Mouse (Mus musculus) CH12.LX (cell line): ENCODE results near the gene Evc2. TPM values are rescaled to one million over a fixed set of nuclear protein-coding genes. Genes with fewer than 3 reads are reported as not detected.

Experiments
- DNase-seq: peaks from one replicate; pipeline ENCODE4 v3.0.0-alpha.2; 2013; ENCODE audit errors: extremely low read depth
- H3K27ac ChIP-seq: 2 replicates; pipeline ENCODE4 v1.5.1; 2012; ENCODE audit warnings: low read depth, mild to moderate bottlenecking, control low read depth, moderate library complexity; ENCODE audit not compliant: insufficient read depth
- H3K27me3 ChIP-seq: replicated peaks from 2 replicates; pipeline ENCODE3; 2012; ENCODE audit warnings: inconsistent platforms
- H3K36me3 ChIP-seq, 2 experiments: replicated peaks in 1 of 2; 2 replicates each; pipeline versions ENCODE3 to v1.6.1; 2012; ENCODE audit warnings: inconsistent platforms in 1 of 2, low read length in 1 of 2, mild to moderate bottlenecking in 1 of 2, mixed read lengths in 1 of 2, moderate library complexity in 1 of 2; ENCODE audit not compliant: control insufficient read depth in 1 of 2, insufficient read depth in 1 of 2
- H3K4me1 ChIP-seq, 2 experiments: 2 replicates each; pipeline ENCODE4 v1.6.1; 2012; ENCODE audit warnings: inconsistent platforms in 1 of 2, moderate library complexity in 1 of 2; ENCODE audit not compliant: insufficient read depth in 2 of 2, control insufficient read depth in 1 of 2
- H3K4me2 ChIP-seq: 2 replicates; pipeline ENCODE4 v1.6.1; 2012; ENCODE audit warnings: low read depth, mild to moderate bottlenecking, control low read depth; ENCODE audit not compliant: poor library complexity, insufficient read depth, severe bottlenecking
- H3K4me3 ChIP-seq, 3 experiments: fragments of 150-350 bp in 1 of 3; sonication (generic) in 1 of 3; replicated peaks in 1 of 3; 2 replicates each; pipeline versions ENCODE3 to v1.5.1; 2011 to 2012; ENCODE audit warnings: low read depth in 2 of 3, low read length in 2 of 3, mild to moderate bottlenecking in 2 of 3, moderate library complexity in 2 of 3, control low read depth in 1 of 3, improper control_type of control experiment in 1 of 3, inconsistent platforms in 1 of 3, mixed read lengths in 1 of 3; ENCODE audit not compliant: poor library complexity in 1 of 3
- H3K79me2 ChIP-seq: replicated peaks from 2 replicates; pipeline ENCODE4 v1.6.1; 2012; ENCODE audit warnings: mild to moderate bottlenecking, moderate library complexity; ENCODE audit not compliant: control insufficient read depth, poor library complexity, insufficient read depth, severe bottlenecking; ENCODE audit errors: extremely low read depth
- H3K9ac ChIP-seq: 2 replicates; pipeline ENCODE4 v1.6.1; 2012; ENCODE audit warnings: low read depth, mild to moderate bottlenecking, control low read depth, moderate library complexity; ENCODE audit not compliant: insufficient read depth
- H3K9me3 ChIP-seq: replicated peaks from 2 replicates; pipeline ENCODE3; 2012; ENCODE audit warnings: low read length, inconsistent platforms, mixed read lengths
- BHLHE40 ChIP-seq: IDR thresholded peaks from 2 replicates; pipeline ENCODE4 v1.6.1; 2011; ENCODE audit warnings: mild to moderate bottlenecking, low read depth, low read length, improper control_type of control experiment
- CHD2 ChIP-seq: IDR thresholded peaks from 2 replicates; pipeline ENCODE4 v1.6.1; 2011; ENCODE audit warnings: low read length, improper control_type of control experiment
- CTCF ChIP-seq, 2 experiments: IDR thresholded peaks in 1 of 2; conservative IDR thresholded peaks in 1 of 2; 2 replicates each; pipeline ENCODE4 v1.5.1; 2011 to 2012; ENCODE audit warnings: low read depth in 2 of 2, low read length in 2 of 2, improper control_type of control experiment in 1 of 2, inconsistent platforms in 1 of 2, mild to moderate bottlenecking in 1 of 2, moderate library complexity in 1 of 2
- E2F4 ChIP-seq: IDR thresholded peaks from 2 replicates; pipeline ENCODE4 v1.6.1; 2011; ENCODE audit warnings: low read depth, low read length, improper control_type of control experiment; ENCODE audit not compliant: insufficient replicate concordance
- ELF1 ChIP-seq: IDR thresholded peaks from 2 replicates; pipeline ENCODE4 v1.6.1; 2014; ENCODE audit warnings: low read depth, mild to moderate bottlenecking, inconsistent platforms, low read length, improper control_type of control experiment
- EP300 ChIP-seq: IDR thresholded peaks from 2 replicates; pipeline ENCODE4 v1.6.1; 2011; ENCODE audit warnings: low read length, improper control_type of control experiment
- ETS1 ChIP-seq: conservative IDR thresholded peaks from 2 replicates; pipeline ENCODE4 v1.6.1; 2012; ENCODE audit warnings: low read depth, mild to moderate bottlenecking, inconsistent platforms, low read length, improper control_type of control experiment, moderate library complexity
- GABPA ChIP-seq: IDR thresholded peaks from 2 replicates; pipeline ENCODE4 v1.6.1; 2012; ENCODE audit warnings: low read depth, low read length, improper control_type of control experiment, inconsistent platforms; ENCODE audit not compliant: insufficient replicate concordance
- JUN ChIP-seq: IDR thresholded peaks from 2 replicates; pipeline ENCODE4 v1.6.1; 2011; ENCODE audit warnings: low read depth, mild to moderate bottlenecking, low read length, improper control_type of control experiment, moderate library complexity; ENCODE audit not compliant: insufficient read depth
- KAT2A ChIP-seq: IDR thresholded peaks from 2 replicates; pipeline ENCODE4 v1.6.1; 2012; ENCODE audit warnings: low read length, improper control_type of control experiment, inconsistent platforms; ENCODE audit not compliant: insufficient replicate concordance
- MAFK ChIP-seq: IDR thresholded peaks from 2 replicates; pipeline ENCODE4 v1.6.1; 2011; ENCODE audit warnings: low read length, improper control_type of control experiment; ENCODE audit not compliant: insufficient replicate concordance
- MAZ ChIP-seq: IDR thresholded peaks from 2 replicates; pipeline ENCODE4 v1.6.1; 2012; ENCODE audit warnings: low read depth, mild to moderate bottlenecking, inconsistent platforms, low read length, improper control_type of control experiment, moderate library complexity
- MXI1 ChIP-seq: IDR thresholded peaks from 2 replicates; pipeline ENCODE4 v1.6.1; 2011; ENCODE audit warnings: mild to moderate bottlenecking, low read depth, low read length, improper control_type of control experiment
- MYC ChIP-seq: IDR thresholded peaks from 2 replicates; pipeline ENCODE4 v1.6.1; 2011; ENCODE audit warnings: low read depth, mild to moderate bottlenecking, improper control_type of control experiment, low read length
- NELFE ChIP-seq: IDR thresholded peaks from 2 replicates; pipeline ENCODE4 v1.6.1; 2011; ENCODE audit warnings: low read depth, low read length, improper control_type of control experiment
- PAX5 ChIP-seq: IDR thresholded peaks from 2 replicates; pipeline ENCODE4 v1.6.1; 2012; ENCODE audit warnings: low read length, inconsistent platforms, mixed read lengths
- POLR2A ChIP-seq: IDR thresholded peaks from 2 replicates; pipeline ENCODE4 v1.6.1; 2011; ENCODE audit warnings: low read depth, mild to moderate bottlenecking, improper control_type of control experiment, low read length
- POLR2AphosphoS2 ChIP-seq: IDR thresholded peaks from 2 replicates; pipeline ENCODE4 v1.6.1; 2011; ENCODE audit warnings: low read depth, low read length, improper control_type of control experiment
- SIN3A ChIP-seq: IDR thresholded peaks from 2 replicates; pipeline ENCODE4 v1.6.1; 2012; ENCODE audit warnings: low read length, improper control_type of control experiment, inconsistent platforms
- TBP ChIP-seq: conservative IDR thresholded peaks from 2 replicates; pipeline ENCODE4 v1.6.1; 2011; ENCODE audit warnings: low read depth, low read length, improper control_type of control experiment
- UBTF ChIP-seq: IDR thresholded peaks from 2 replicates; pipeline ENCODE4 v1.6.1; 2012; ENCODE audit warnings: low read depth, mild to moderate bottlenecking, inconsistent platforms, low read length, improper control_type of control experiment, moderate library complexity
- USF2 ChIP-seq: conservative IDR thresholded peaks from 2 replicates; pipeline ENCODE4 v1.6.1; 2011; ENCODE audit warnings: low read depth, low read length, improper control_type of control experiment
- ZC3H11A ChIP-seq: IDR thresholded peaks from 2 replicates; pipeline ENCODE4 v1.6.1; 2012; ENCODE audit warnings: low read depth, mild to moderate bottlenecking, inconsistent platforms, low read length, improper control_type of control experiment
- ZMIZ1 ChIP-seq: IDR thresholded peaks from 2 replicates; pipeline ENCODE4 v1.6.1; 2012; ENCODE audit warnings: low read depth, mild to moderate bottlenecking, inconsistent platforms, low read length, improper control_type of control experiment
- dilution Hi-C: fragments of 300-500 bp; cut with MboI; formaldehyde crosslinking; loops from 2 replicates; pipeline ENCODE4 v1.14.3; 2020; ENCODE audit warnings: low sequenced_read_pairs; ENCODE audit not compliant: extremely low pct_unique_long_range_greater_than_20kb, extremely low pct_ligation_motif_present
- in situ Hi-C: fragments of 300-500 bp; cut with MboI; formaldehyde crosslinking; loops from 3 replicates; pipeline ENCODE4 v1.14.3; 2019; ENCODE audit warnings: low sequenced_read_pairs, low pct_ligation_motif_present, low pct_unique_long_range_greater_than_20kb, mixed read lengths
- polyA plus RNA-seq: library from polyadenylated mRNA; unstranded; fragments of >175 nt; gene quantifications from 2 replicates; pipeline ENCODE4 v1.2.1, GENCODE M21; 2012; ENCODE audit warnings: low read depth; ENCODE audit not compliant: insufficient read length
- total RNA-seq, 2 experiments: library from RNA; depleted of rRNA; stranded (reverse); fragments of 300-350 nt in 1 of 2; fragments of >200 nt in 1 of 2; gene quantifications; 2 replicates each; pipeline ENCODE4 v1.2.3; 2012 to 2014

Evc2 gene
- total and polyA plus RNA-seq, 3 experiments, result 0.04 TPM; not detected in 2

DNA sequence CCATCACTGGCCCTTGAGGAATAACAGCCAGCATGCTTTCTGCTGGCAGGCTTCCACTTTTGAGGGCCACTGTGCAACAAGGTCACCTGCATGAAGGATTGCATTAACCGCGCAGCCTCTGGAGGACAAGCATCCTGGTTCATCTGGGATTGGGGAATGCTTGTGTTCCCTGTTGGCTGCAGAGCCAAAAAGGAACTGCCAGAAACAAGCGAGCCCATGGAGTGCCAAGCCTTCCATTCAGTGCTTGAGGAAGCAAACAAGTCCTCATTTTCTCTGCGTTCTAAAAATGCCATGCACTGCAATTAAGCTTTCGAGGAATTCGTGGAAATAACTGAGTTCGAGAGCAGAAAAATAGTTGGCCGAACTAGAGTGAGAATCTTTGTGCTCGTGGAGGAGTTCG, 127.2 kb downstream of the Evc2 start:
- Histone ChIP-seq H3K4me2 (no peak overlapping the region), H3K27ac (no peak overlapping the region), H3K4me1 (0 out of 4 replicates have a peak, but pooled peaks cover 0 to 3% of the 10 kb centered on the region in 2 experiments), H3K27me3 (peaks cover 24% of the 10 kb centered on the region), H3K9me3 (no peaks in the 10 kb centered on the region), H3K4me3 (no peak overlapping the region), H3K79me2 (no peaks in the 10 kb centered on the region), H3K9ac (no peak overlapping the region), H3K36me3 (no peaks in the 10 kb centered on the region)
- dilution Hi-C loops, result no loop called here
- TF ChIP-seq JUN (no peak), ZMIZ1 (no peak), UBTF (no peak), MXI1 (no peak), ZC3H11A (no peak), SIN3A (no peak), ETS1 (no peak), GABPA (no peak), TBP (no peak)
- in situ Hi-C loops, result no loop called here
- no peak for DNase-seq

DNA sequence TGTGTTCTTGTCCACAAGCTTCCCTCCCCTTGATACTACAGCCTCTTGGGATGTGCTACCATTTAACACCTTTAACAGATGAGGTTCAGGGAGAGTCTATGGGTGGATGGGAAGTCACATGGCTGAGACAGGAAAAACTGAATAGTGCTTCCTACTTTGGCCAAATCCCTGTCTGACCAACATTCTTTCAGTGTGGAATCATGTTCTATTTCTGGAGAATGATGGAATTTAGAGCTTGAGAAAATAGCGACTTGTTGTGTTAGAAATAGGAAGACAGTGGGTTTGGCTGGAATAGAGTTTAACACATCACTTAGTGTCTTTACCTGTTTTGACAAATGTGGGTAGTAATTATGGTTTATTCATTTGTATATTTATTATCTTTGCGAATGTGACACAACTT, 129.3 kb downstream of the Evc2 start:
- Histone ChIP-seq H3K27me3 (peaks cover 23% of the 10 kb centered on the region), H3K79me2 (no peaks in the 10 kb centered on the region), H3K4me2 (no peak overlapping the region), H3K9ac (no peak overlapping the region), H3K4me3 (no peak overlapping the region), H3K9me3 (no peaks in the 10 kb centered on the region), H3K4me1 (0 out of 4 replicates have a peak, but pooled peaks cover 0 to 3% of the 10 kb centered on the region in 2 experiments), H3K27ac (no peak overlapping the region), H3K36me3 (no peaks in the 10 kb centered on the region)
- TF ChIP-seq SIN3A (no peak), NELFE (no peak), CTCF (conservative IDR thresholded peaks at IDR 0.05 in 1 of 2, IDR thresholded peaks at IDR 0.05 in 1 of 2; ENCODE audit: low read depth in 2 of 2, low read length in 2 of 2) (no peak), MAZ (no peak), E2F4 (no peak), MYC (no peak), POLR2A (no peak), EP300 (no peak), TBP (no peak), MAFK (no peak), ETS1 (no peak), POLR2AphosphoS2 (no peak), BHLHE40 (no peak), MXI1 (no peak), GABPA (no peak), CHD2 (no peak), USF2 (no peak), KAT2A (no peak), PAX5 (no peak), ELF1 (no peak)
- in situ Hi-C loops, result no loop called here
- DNase-seq, result no peak
- dilution Hi-C loops, result no loop called here
